Mouse (Mus musculus) heart, adult 11 months (tissue): ENCODE results near the gene Phlda3.
A peak's percentile ranks its signal among the peaks of the same experiment; 100 is the strongest.

Experiments
- DNase-seq: peaks from one replicate; pipeline ENCODE4 v3.0.0; 2022

The Phlda3 gene

DNA sequence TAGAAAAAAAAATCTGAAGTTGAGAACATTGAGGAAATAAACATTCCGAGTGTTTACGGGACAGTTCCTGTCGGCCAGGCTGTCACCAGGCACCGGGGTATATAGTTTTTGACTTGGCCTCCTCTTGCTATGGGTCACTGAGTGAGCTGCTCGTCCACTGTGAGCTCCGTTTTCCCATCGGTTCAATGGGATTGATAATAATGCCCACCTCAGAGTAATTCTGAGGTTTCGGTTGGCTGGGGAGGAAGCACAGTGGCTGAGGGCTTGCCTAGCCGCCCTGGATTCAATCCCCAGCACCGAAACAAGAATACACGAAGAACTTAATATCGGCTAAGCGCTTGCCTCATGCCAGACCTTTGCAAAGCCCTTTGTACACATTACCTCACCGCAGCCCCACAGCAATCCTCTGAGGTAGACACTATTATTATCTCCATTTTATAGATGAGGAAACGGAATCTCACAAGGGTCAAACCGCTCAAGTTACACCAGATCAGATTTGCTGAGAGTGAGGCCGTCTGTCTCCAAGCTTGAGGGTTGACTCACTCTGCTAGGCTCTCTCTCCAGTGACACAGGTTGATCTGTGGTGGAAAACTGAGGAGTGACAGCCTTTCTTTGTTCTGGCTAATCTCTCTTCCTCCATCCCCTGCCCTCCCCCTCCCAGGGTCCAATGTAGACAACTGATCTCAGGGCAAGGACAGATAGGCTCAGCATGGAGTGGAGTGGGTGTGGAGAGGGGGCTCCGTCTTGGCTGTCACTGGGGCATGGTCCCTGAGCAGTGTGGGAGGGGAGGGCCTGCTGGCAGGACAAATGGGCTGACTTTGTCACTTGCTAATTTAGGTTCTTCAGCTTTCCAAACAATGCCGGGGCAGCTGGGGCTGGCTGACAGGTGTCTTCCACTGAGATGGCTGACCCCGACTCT is 28.6 kb downstream of the Phlda3 start:
- DNase-seq: no peak

DNA sequence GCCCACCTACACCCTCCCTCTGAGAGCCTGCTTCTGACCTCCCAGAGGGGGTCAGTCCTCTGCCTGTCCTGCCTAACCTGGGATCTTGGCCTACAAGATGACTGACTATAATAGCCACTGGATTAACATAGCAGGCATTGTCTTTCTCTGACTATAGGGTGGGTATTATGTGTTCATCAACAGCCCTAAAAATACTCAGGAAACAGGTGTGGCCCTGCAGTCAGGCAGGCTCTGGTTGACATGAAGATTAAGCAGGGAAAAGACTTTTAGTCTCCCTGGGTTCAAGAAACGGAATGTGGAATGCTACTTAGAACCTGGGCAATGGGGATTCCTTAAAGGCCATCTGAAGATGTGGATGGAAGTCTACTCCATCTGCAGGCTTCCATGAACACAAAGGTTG is 32.6 kb downstream of the Phlda3 start:
- no peak for DNase-seq

DNA sequence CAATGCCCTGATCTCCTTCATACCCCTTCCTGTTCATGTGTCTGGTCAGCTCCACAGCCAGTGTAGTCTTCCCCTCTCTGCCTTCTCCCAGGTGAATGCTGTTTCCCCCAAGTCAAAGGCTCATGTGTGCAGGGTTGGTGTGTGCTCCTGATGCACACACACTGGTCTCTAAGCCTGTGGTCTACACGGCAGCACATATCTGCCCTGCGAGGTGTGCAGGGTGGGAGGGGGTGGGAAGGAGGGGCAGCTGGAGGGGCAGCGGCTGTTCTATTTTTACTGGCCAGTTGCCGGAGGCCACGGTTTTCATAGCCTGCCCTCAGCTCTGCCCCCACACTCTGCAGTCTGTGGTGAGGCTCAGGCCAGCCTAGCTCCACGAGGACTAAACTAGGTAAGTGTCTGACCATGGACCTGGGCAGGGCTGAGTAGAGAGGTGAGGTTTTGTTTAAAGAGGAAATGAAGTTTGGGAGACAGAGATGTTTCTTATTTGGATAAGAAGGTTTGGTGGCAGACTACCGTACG is 33.2 kb downstream of the Phlda3 start:
- no peak for DNase-seq

DNA sequence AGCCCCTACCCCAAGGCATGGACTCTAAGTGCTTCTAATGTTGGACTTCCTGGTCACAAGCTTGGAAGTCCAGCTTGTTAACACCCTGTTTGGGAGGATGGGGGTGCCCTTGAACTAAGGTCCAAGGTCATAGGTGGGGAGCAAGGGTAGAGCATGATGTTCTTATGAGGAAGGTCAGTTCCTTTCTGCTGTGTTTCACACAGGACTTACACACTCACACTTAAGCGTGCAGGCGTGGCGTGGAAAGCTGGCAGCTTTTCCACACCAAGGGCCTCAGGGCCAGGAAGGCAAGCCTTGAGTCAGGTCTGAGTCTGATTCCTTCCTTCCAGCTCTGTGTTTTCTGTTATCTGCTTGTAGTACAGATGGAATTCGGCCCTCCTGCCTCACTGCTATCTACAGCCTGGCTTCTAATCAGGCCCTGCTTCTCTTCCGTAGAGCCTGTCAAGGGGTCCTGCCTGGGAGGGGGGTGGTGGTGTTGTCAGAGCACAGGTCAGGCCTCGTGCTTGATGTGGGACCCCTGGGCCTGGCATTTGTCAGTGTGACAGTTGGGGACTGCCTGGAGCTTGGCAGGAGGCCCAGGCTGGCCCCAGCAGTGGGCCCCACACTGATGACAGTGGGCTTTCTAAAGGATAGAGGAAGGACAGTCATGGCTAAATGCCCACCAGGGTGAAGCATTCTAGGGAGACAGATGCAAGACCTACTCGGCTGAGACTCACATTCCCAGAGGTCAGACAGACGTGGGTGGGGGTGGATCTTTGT is 34.5 kb downstream of the Phlda3 start:
- DNase-seq: no peak

DNA sequence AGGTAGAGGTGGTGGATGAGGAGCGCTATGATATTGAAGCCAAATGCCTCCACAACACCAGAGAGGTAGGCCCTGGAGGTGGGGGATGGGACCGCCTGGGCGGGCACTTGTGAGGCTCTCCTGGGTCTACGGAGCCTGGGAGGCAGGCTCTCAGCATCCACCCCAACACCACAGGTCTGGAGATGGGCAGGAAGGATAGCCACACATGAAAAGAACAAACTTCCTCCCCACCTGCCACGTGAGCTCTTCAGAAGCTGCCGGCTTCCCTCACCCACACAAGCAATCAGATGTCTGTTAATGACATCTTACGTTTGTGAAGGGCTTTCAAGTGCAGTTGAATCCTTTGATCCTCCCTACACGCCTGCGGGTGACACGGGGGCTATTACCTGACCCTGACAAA is 41.6 kb downstream of the Phlda3 start:
- no peak for DNase-seq

DNA sequence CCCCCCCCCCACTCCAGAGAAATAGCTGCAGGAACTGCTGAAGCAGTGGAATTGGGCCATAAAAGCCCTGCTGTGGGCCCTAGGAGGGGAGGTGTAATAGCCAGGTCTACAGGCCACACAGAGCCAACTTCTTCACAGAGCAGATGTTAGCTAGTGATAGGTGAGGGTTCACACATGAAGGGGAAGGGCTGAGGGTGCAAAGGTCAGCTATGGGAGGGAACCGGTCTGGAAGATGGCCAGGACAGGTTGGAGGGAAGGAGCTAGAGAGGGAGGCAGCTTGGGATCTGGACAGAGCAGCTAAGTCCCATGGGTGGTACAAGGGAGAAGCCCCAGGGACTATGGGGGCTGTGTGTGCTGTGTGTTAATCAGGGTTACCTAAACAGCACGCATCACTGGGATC is 44.3 kb downstream of the Phlda3 start:
- no peak for DNase-seq

DNA sequence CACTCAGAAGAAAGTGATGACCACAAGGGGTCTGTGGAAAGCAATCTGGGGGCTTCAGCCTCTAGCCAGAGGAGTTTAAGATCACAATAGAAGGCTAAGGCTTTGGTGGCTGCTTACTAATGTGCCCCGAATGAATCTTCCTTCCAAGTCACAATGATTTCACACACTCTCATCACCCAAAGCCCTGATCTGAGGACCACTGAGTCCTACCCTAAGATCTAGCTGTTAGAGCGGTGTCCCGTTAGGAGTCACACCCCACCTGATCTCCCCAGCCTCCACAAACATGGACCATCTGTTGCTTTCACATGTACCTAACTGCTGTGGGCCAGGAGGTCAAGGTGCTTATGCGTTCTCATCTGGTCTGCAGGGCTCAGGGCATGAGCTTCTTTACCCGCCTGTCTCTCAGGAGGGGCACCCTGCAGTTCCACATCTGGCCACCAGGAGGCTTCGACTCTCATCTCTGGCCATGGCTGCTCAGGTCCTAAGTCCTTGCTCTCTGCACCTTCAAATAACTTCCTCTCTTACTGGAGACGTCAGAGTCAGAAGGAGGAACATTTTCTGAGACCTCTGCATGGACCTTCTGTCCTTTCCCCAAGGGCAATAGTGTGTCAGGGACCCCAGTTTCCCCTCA is 45.2 kb downstream of the Phlda3 start:
- DNase-seq: peak; percentile 96

DNA sequence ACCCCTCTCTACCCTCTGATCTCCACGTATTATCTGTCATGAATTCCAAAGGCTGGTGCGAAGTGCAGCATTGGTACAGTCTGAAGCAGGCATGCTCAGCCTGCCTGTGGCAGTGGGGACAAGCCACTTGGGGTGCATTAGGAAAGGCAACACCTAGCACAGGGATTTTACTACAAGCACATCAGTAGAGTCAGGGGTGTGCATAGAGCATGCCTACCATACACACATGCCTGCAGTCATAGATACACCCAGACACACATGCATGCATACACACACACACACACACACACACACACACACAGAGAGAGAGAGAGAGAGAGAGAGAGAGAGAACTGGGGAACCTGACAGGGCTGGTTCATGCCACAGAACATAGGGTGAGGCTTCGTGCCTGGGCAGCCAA is 46.3 kb downstream of the Phlda3 start:
- DNase-seq: no peak

DNA sequence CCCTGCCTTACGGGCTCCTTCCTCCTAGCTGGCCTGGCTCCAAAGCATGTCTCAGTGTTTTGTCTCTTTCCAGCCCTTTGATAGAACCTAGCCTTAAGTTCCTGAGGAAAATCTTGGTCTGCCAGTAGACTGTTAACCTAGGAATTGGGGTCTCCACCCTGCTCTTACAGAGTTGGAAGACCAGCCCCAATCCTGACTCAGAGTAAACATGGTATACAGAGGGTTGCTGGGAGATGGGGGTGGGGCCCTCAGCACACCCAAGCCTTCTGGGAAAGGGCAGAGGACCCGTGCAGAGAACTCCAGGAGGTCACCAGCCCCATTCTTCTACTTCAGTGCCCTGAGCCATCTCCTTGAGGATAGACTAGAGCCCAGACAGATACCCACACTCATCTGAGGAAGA is 46.7 kb downstream of the Phlda3 start:
- DNase-seq: no peak

DNA sequence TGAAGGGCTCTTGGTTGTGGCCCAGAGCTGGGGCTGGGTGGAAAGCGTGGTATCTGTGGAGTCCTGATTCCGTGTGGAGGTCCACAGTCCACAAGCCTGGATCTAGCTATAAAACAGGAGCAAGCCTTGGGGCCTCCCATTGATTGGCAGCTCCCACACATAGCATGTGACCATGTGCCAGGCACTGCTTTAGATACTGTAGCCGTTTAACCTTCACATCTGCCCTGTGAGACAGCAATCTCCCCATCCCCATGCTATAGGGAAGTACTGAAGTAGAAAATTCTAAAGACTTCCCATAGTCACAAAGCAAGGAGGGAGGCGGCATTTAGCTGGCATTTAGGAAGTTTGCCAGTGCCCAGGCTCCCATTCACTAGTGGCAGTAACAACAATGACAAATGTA is 47.2 kb downstream of the Phlda3 start:
- no peak for DNase-seq

DNA sequence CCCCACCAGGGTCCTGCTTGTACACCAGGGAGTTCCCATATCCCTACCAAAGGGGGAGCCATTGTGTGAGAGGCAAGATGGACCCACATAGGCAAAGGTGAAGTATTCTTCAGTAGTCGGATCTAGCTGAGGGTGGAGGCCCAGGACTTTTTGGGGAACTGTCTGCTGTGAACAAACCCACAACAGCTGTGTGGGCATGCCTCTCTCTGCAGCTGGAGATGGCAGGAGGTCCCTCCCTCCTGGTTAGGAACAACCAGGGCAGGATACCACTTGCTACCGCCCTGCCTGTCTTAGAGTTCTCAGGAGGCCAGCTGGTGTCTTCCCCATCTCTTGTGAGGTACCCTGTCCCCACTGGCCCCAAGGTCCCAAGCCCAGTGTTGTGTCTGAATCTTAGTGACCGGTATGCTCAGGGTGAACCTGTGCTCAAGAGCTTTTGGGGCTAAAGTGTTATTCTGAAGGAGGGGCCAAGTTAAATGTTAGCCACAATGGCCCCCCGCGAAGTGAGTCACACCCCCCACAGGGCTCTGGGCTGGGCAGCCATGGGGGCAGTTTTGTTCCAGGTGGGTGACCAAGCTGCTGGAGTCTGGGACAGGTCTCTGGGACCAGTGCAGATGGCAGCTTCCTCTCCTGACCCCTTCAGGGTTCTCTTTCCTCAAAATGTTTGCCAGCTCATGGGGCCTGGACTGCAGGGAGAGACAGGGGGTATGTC is 47.9 kb downstream of the Phlda3 start:
- DNase-seq: no peak

DNA sequence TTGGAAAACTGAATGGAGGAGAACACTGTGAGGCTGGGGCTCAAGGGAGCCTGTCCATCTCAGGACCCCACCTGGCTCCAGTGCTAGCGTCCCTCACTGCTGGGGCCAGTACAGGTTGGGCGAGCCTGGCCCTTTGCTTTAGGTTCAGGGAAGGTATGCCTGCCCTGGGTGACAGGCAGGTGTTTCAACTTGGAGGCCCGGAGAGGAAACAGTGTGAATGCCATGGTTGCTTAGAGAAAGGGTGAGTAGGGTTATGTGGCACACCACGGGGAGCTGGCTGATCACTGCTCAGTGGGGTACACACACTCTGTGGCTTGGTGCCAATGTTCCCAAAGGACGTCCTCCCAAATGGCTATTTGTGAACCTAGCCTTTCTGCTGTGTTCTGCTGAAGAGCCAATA is 48.6 kb downstream of the Phlda3 start:
- no peak for DNase-seq

DNA sequence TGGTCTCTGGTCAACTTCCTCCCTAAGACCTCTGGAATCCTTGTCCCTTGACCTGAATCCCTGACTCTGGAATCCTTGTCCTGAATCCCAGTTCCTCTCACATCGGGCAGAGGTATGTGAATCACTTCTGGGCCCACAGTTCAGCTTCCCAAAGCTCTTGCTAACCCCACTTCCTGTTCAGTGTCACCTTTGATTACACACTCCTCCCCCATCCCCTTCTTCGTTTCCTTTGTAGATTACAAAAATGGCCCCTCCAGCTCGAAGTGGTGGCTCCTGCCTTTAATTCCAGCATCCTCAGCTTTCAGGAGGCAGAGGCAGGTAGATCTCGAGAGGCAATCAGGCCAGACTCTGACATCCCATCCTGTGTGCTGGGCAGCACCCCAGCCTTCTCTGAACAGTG is 51.7 kb downstream of the Phlda3 start:
- DNase-seq: no peak

DNA sequence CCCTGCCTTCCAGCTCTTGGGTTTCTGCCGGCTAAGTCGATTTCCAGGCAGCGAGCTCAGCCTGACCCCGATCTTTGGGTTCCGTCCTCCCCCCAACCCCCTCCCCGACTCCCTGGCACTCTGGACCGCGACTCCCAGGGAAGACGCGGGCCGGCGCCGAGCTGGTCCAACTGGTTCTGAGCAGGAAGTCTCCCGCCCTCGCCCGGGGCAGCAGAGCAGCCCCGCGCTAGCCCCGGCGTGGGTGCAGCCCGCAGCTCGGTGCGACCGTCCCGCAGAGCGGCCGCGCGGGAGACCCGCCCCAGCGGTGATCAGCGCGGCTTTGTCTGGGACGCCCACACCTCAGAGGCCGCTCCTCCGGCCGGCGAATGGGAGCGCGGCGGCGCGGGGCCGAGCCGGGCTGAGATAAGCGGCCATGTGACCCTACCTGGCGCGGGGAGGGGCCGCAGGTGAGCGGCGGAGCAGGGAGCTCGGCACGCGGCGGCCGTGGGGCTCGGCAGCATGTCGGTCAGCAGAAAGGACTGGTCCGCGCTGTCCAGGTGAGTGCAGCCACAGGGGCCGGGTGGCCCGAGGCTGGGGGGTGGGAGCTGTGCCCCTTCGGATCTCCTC is 52.7 kb downstream of the Phlda3 start, which contains the start of gene Lad1:
Lad1 (plus strand) TSS at position 118 of the 606 bp plus-strand sequence.
- DNase-seq: no peak
